Mouse (Mus musculus) thymus, postnatal 36 days (tissue): ENCODE data around the gene Cacng6.

Experiments
- DNase-seq, 2 experiments: peaks; one replicate each; pipeline ENCODE4 v3.0.0; 2022; ENCODE audit warnings: mixed read lengths in 2 of 2

Gene Cacng6

GRCm38 (mm10) chr7:3468614-3469013 is 44.6 kb downstream of the Cacng6 start:
- no peak for DNase-seq

DNA sequence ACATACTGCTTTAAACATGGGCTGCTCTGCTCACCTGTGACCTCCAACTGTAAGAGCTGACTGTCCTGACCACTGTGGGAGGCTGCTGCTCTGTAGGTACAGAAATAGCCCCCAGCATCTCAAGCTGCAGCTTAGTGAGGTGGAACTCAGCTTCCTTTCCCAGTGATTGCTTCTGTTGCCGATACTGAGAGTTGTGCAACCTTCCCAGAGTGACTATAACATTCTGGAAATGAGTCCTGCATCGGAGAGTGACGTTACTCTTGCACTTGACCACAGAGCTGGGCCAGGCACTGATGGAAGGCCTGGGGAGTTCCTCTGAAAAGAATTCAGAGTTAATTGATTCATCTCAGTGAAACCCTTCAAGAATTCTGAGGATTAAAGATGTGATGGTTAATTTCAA is 48.8 kb downstream of the Cacng6 start:
- no peak for DNase-seq

DNA sequence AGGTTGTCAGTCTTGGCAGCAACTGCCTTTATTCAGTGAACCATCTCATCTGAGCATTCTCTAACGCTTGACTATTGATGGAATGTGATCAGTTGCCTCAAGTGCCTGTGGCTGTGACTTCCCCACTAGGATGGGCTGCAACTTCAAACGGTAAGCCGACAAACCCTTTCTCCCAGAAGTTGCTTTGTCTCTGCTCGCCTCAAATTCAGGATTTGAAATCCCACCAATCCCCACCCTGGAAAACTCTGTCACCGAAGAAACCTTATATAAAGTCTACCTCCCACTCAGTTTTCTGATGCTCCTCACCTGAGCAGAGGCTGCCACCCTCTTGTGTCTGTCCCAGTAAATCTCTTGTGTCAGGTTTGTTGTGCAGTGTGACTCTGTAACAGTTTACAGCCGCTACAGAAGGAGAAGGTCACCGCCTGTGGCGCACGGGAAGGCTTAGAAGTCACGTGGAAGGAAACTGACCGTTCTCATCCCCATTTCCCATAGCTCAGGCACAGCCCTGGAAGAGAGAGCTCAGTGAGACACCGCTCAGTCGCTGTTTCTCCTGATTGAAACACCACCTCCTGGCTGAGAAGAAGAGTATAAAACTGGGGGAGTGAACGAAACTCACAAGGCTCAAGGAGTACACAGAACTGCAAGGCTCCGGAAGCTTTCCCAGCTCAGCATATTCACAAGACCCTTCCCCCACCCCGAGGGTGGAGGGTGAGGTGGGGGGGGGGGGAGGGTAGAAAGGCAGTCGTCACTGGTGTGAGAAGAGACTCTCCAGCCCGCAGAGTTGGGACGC is 50.5 kb downstream of the Cacng6 start:
- DNase-seq = no peak

DNA sequence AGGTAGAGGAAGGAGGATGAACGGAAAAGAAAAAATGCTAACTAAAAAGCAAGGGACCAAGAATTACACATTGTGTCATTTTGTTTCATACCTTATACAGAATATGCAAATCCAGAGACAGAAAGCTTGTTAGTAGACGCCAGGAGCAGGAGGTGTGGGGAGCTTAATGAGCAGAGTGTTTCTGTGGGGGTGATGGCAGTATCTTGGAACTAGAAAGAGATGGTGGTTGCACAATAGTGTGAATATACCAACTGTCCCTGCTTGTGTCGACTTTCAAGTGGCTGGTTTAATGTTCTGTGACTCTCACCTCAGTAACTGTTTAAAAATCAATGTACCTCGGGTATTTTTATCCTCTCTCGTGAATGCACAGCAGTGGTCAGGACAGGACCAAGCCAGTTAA is 52.7 kb downstream of the Cacng6 start:
- DNase-seq = no peak

DNA sequence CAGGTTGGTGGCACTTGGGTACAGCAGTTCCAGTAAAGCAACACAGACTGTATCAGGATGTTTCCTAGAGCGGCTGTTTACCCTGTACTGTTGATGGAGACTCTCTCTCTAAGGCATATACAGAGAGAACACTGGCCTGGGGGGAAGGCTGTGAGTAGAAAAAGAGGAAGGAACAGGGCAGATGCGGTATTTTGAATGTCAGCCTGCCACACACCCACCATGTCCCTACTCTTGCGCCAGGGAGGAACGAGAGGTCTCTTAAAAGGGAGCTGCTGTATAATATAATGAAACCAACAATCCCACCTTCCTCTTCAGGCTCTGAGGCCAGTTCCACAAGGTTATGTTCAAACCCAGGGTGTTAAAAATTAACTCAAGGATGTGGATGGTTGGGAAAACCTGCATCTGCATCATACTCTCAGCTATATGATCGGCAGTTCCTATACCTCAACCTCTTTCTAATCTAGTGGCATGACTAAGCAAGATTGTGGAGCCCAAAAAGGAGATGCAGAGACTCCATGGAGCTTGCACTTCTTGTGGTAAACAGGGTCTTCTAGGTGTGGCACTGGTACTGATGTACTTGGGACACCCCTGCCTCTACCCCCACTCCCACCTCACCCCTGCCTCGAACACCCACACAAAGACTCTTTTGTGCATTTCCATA is 58.1 kb downstream of the Cacng6 start:
- no peak for DNase-seq
